Mouse (Mus musculus) liver, adult 2 months (tissue): ENCODE results near the gene Rassf1. TPM values are rescaled to one million over a fixed set of nuclear protein-coding genes. Genes with fewer than 3 reads are reported as not detected.

Source experiments
- DNase-seq: peaks from one replicate; pipeline ENCODE4 v3.0.0-alpha.2; 2011; ENCODE audit warnings: low read depth, low spot score; ENCODE audit errors: extremely low read depth
- H3K27ac ChIP-seq: fragments of 200-500 bp; replicated peaks from 2 replicates; pipeline ENCODE4 v1.5.1; 2012; ENCODE audit warnings: low read depth, mild to moderate bottlenecking, control low read depth, inconsistent platforms, low read length; ENCODE audit not compliant: insufficient read depth
- H3K27me3 ChIP-seq: fragments of 200-500 bp; 2 replicates; pipeline ENCODE4 v1.6.1; 2012; ENCODE audit warnings: mild to moderate bottlenecking, moderate library complexity, low read length, inconsistent platforms; ENCODE audit not compliant: control insufficient read depth, insufficient read depth
- H3K36me3 ChIP-seq: fragments of 200-500 bp; 2 replicates; pipeline ENCODE4 v1.6.1; 2012; ENCODE audit warnings: low read length, inconsistent platforms; ENCODE audit not compliant: control insufficient read depth, insufficient read depth
- H3K4me1 ChIP-seq: fragments of 200-500 bp; 2 replicates; pipeline ENCODE4 v1.6.1; 2011; ENCODE audit warnings: low read length; ENCODE audit not compliant: control insufficient read depth, insufficient read depth
- H3K4me3 ChIP-seq: fragments of 200-500 bp; 2 replicates; pipeline ENCODE4 v1.5.1; 2011; ENCODE audit warnings: low read depth, mild to moderate bottlenecking, control low read depth, low read length, moderate library complexity; ENCODE audit not compliant: insufficient read depth
- H3K79me2 ChIP-seq: fragments of 200-500 bp; 2 replicates; pipeline ENCODE4 v1.6.1; 2012; ENCODE audit warnings: inconsistent platforms, mild to moderate bottlenecking, low read length, moderate library complexity; ENCODE audit not compliant: control insufficient read depth, insufficient read depth
- H3K9ac ChIP-seq: fragments of 200-500 bp; 2 replicates; pipeline ENCODE4 v1.6.1; 2012; ENCODE audit warnings: low read depth, mild to moderate bottlenecking, control low read depth, inconsistent platforms, low read length
- CTCF ChIP-seq: fragments of 200-500 bp; IDR thresholded peaks from 2 replicates; pipeline ENCODE4 v1.5.1; 2011; ENCODE audit warnings: low read depth, low read length, control low read depth
- POLR2A ChIP-seq: fragments of 200-500 bp; IDR thresholded peaks from 2 replicates; pipeline ENCODE4 v1.6.1; 2011; ENCODE audit warnings: low read length, control low read depth; ENCODE audit not compliant: insufficient read depth; ENCODE audit errors: extremely low read depth
- WGBS: fragments of 180-500 bp; shearing (Covaris S2); methylation state at CpG from one replicate; pipeline ENCODE4 v1.1.7; 2018; 5-methylcytosine and 5-hydroxymethylcytosine counted together
- polyA plus RNA-seq: library from polyadenylated mRNA; depleted of rRNA; stranded (reverse); fragments of >200 nt; gene quantifications from 2 replicates; pipeline ENCODE4 v1.2.3, GENCODE M21; 2012
- total RNA-seq: library from RNA; depleted of rRNA; stranded (reverse); fragments of >200 nt; gene quantifications from 2 replicates; pipeline ENCODE4 v1.2.3, GENCODE M21; 2014

Gene Rassf1
- total and polyA plus RNA-seq, 2 experiments, result 6.0 to 7.0 TPM

DNA sequence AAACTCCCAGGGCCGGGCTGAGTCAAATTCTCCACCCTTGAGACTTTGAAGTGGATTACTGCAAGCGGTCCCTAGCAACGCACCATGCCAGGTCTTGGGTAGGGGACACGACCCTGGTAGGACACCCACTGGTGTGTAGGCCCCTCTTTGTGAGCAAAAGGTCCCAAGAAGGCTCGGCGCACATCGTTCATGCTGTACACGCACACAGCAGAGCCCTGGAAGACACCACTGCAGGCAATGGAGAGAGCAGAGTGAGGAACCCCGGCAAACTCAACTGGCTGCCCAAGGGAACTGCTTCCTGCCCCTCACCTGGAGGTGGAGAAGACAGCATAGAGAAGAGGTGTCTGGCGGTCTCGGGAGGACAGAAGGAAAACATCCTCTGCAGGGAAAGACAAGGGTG, 49.9 kb downstream of the Rassf1 start:
- peaks cover 10% of the 10 kb centered on the region; the same call in 1 of the 2 replicates for H3K4me1 ChIP-seq
- H3K36me3 ChIP-seq, result no peaks in the 10 kb centered on the region
- TF ChIP-seq CTCF (no peak), POLR2A (no peak)
- 89% methylated on average over 11 of the region's 11 CpGs for WGBS
- H3K79me2 ChIP-seq, result no peaks in the 10 kb centered on the region
- H3K27ac ChIP-seq, result no peak overlapping the region
- no peak overlapping the region for H3K4me3 ChIP-seq
- DNase-seq, result no peak
- no peaks in the 10 kb centered on the region for H3K27me3 ChIP-seq
- no peak overlapping the region for H3K9ac ChIP-seq

DNA sequence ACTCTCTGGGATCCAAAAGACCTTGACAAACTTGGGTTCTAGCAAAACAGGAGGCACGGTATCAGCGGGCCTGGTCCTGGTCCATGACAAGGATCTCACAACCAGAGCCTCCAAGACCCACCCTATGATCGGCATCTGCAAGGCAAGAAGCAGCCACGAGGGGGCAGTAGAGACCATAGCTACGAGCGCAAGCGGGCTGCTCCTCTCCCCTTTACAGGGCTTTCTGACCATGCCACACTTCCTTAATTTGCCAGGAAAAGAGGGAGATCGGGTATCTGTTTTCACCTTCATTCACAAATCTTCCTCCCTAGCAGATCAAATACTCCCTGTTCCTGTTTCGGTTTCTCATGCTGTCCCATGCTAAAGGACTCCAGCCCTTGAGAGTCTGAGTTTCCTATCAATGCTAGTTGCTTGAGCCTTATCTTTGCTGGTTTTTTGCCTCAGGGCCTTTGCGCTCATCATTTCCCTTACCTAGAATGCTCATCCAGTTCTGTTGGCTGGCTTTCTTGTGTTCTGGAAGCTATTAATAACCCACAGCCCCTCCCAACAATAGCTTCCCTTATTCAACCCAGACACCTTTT, 50.8 kb downstream of the Rassf1 start:
- DNase-seq, result peak; percentile 63
- 11% methylated on average over 10 of the region's 10 CpGs for WGBS
- Histone ChIP-seq H3K27me3 (no peaks in the 10 kb centered on the region), H3K36me3 (no peaks in the 10 kb centered on the region), H3K4me1 (peaks cover 10% of the 10 kb centered on the region; the same call in 1 of the 2 replicates), H3K4me3 (no peak overlapping the region), H3K27ac (no peak overlapping the region), H3K9ac (no peak overlapping the region), H3K79me2 (no peaks in the 10 kb centered on the region)
- TF ChIP-seq CTCF, result peak; percentile 99
- TF ChIP-seq POLR2A, result no peak

DNA sequence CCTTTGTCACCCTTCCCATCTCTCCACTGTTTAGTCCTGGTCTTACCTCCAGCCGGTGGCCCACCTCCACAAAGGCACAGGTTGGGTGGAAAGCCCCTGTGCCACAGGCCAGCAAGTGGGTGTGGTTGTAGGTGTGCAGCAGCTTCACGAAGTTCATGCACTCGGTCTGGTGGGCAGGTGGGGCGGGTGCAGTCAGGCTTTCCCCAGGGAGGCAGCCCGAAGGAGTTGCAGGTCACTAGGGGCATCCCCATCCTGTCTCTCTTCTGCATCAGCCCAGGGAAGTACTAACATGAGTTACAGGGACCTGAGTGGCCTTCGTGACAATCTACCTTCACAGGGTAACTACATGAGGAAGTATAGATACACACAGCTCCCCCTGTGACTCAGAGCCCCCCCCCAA, 51.9 kb downstream of the Rassf1 start:
- Histone ChIP-seq H3K36me3 (no peaks in the 10 kb centered on the region), H3K9ac (no peak overlapping the region), H3K79me2 (no peaks in the 10 kb centered on the region), H3K27ac (no peak overlapping the region), H3K4me1 (peaks cover 7% of the 10 kb centered on the region; the same call in 1 of the 2 replicates), H3K27me3 (no peaks in the 10 kb centered on the region), H3K4me3 (no peak overlapping the region)
- no peak for TF ChIP-seq CTCF
- TF ChIP-seq POLR2A, result no peak
- no peak for DNase-seq
- 86% methylated on average over 6 of the region's 6 CpGs for WGBS

DNA sequence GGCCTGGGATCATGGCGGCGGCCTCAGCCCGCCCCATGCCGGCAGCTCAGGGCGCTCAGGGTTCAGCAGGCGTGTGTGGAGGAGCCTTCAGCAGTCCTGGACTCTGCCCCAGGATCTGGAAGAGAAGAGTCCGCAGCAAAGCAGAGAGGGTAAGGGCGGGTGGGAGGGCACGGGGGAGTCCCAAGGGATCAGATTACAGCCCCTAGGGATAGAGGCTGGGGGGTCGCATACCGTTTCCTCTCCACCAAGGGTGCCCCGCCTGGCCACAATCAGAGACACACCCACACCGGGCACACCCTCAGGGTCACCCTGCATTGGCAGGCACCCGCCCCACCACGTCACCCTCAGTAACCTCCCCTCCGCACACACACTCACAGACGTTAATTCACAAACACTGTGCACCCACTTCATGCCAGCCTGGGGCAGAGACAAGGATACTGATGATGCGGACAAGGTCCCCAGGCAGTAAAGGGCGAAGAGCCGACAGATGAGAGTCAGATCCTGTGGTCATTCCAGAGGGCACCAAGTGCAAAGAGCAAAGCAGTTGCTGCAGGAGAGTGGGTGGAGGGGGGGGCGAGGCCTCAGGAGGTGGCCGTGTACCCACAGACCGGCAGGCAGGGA, 53.8 kb downstream of the Rassf1 start:
- 48% methylated on average over 23 of the region's 23 CpGs for WGBS
- Histone ChIP-seq H3K79me2 (no peaks in the 10 kb centered on the region), H3K27ac (no peak overlapping the region), H3K9ac (no peak overlapping the region), H3K27me3 (no peaks in the 10 kb centered on the region), H3K4me3 (no peak overlapping the region), H3K4me1 (peaks cover 4% of the 10 kb centered on the region; the same call in 1 of the 2 replicates), H3K36me3 (no peaks in the 10 kb centered on the region)
- DNase-seq, result no peak
- TF ChIP-seq CTCF, result no peak

GRCm38 (mm10) chr9:107606591-107606990, 55.2 kb downstream of the Rassf1 start:
- Histone ChIP-seq H3K4me1 (peaks cover 2% of the 10 kb centered on the region; the same call in 1 of the 2 replicates), H3K36me3 (no peaks in the 10 kb centered on the region), H3K27ac (no peak overlapping the region), H3K9ac (no peak overlapping the region), H3K27me3 (no peaks in the 10 kb centered on the region), H3K4me3 (no peak overlapping the region), H3K79me2 (no peaks in the 10 kb centered on the region)
- WGBS, result 61% methylated on average over 9 of the region's 9 CpGs
- no peak for TF ChIP-seq POLR2A
- TF ChIP-seq CTCF, result no peak
- DNase-seq, result no peak

DNA sequence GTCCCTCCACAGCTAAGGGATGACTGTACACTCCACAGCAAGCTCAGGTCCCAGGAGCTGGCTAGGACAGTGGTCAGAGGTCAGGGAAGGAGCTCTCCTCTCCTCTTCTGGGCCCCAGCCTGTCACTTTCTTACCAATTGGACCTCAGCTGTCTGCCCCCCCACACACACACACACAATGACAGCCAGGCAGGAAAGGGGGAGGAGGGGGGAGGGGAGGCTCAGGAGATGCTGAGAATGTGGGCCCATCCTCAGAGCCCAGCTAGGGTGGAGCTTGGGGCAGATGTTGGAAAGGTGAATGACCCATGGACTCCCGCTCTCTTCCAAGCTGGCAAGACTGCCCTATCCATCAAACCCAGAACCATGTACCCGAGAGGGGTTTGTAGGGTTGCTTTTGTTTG, 55.7 kb downstream of the Rassf1 start:
- H3K79me2 ChIP-seq, result no peaks in the 10 kb centered on the region
- DNase-seq, result no peak
- no peak for TF ChIP-seq POLR2A
- TF ChIP-seq CTCF, result no peak
- H3K4me1 ChIP-seq, result peaks cover 2% of the 10 kb centered on the region; the same call in 1 of the 2 replicates
- H3K36me3 ChIP-seq, result no peaks in the 10 kb centered on the region
- no peak overlapping the region for H3K4me3 ChIP-seq
- H3K9ac ChIP-seq, result no peak overlapping the region
- H3K27ac ChIP-seq, result no peak overlapping the region
- H3K27me3 ChIP-seq, result no peaks in the 10 kb centered on the region
- 30% methylated on average over 2 of the region's 2 CpGs for WGBS
